Mouse (Mus musculus): ENCODE measurements around the gene Lsm12. TPM values are rescaled to one million over a fixed set of nuclear protein-coding genes. Genes with fewer than 3 reads are reported as not detected.

The Lsm12 gene
- polyA plus RNA-seq, 2 experiments, result 40.0 to 83.8 TPM

DNA sequence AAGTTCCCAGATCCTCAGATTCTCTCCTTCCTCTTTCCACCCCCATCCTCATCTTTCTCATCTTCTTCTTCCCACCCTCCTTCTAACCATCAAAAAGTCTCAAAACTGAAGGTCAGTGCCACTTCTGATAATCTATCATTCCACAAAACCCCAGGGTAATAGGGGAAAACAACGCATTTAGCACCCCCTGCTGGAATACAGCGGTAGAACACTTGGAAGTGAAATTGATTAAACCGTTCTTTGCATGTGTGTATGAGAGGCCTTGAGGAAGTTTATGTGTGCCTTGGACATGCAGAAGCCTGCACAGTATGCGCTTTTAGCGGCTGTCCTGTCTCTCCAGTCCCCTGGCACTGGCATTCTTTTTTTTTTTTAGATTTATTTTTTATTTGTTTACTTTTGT lies 44.6 kb downstream of the Lsm12 start:
- WGBS, result 3% methylated on average over 5 of the region's 5 CpGs
- peaks cover 20% of the 10 kb centered on the region for H3K27me3 ChIP-seq (ENCODE audit: control insufficient read depth, insufficient read depth, low read length)

GRCm38 (mm10) chr11:102138447-102138740 lies 46.7 kb downstream of the Lsm12 start:
- WGBS, result under 1% methylated on average over 18 of the region's 18 CpGs
- no peaks in the 10 kb centered on the region for H3K4me1 ChIP-seq (ENCODE audit: control insufficient read depth, insufficient read depth, low read length)
- no peak for TF ChIP-seq POLR2A (IDR thresholded peaks at IDR 0.05; ENCODE audit: borderline replicate concordance, extremely low read depth, insufficient read depth, insufficient read length)
- peaks cover under 1% of the 10 kb centered on the region; the same call in 1 of the 2 replicates for H3K27me3 ChIP-seq (ENCODE audit: control insufficient read depth, insufficient read depth, low read length)
- H3K4me2 ChIP-seq (replicated peaks; ENCODE audit: low read depth, low read length, severe bottlenecking), result peak overlapping the region; percentile 64
- no peak overlapping the region for H3K9ac ChIP-seq (ENCODE audit: low read depth, low read length, severe bottlenecking)
- H3K36me3 ChIP-seq (ENCODE audit: control insufficient read depth, insufficient read depth, low read length), result no peaks in the 10 kb centered on the region
- H3K4me3 ChIP-seq (replicated peaks; ENCODE audit: low read length), result peak overlapping the region; percentile 34
- ATAC-seq (ENCODE audit: low FRiP score, low read depth), result peak; percentile 71
- DNase-seq (ENCODE audit: low spot score), result peak; percentile 80
- H3K27ac ChIP-seq (replicated peaks; ENCODE audit: low read depth, low read length), result no peak overlapping the region
- H3K9me3 ChIP-seq (ENCODE audit: control insufficient read depth, low read length), result no peaks in the 10 kb centered on the region

More for the DNA sequence above, 44.6 kb downstream of the Lsm12 start:
- Histone ChIP-seq H3K4me3 (replicated peaks; ENCODE audit: low read length) (no peak overlapping the region), H3K4me2 (replicated peaks; ENCODE audit: low read depth, low read length, severe bottlenecking) (no peak overlapping the region), H3K9me3 (ENCODE audit: control insufficient read depth, low read length) (no peaks in the 10 kb centered on the region), H3K9ac (ENCODE audit: low read depth, low read length, severe bottlenecking) (no peak overlapping the region), H3K36me3 (ENCODE audit: control insufficient read depth, insufficient read depth, low read length) (no peaks in the 10 kb centered on the region), H3K4me1 (ENCODE audit: control insufficient read depth, insufficient read depth, low read length) (peaks cover 4% of the 10 kb centered on the region; the same call in 1 of the 2 replicates), H3K27ac (replicated peaks; ENCODE audit: low read depth, low read length) (no peak overlapping the region)
- TF ChIP-seq POLR2A (IDR thresholded peaks at IDR 0.05; ENCODE audit: borderline replicate concordance, extremely low read depth, insufficient read depth, insufficient read length), result no peak
- ATAC-seq (ENCODE audit: low FRiP score, low read depth) (no peak), DNase-seq (ENCODE audit: low spot score) (peak; percentile 74)

- Histone ChIP-seq H3K4me1 (ENCODE audit: control insufficient read depth, insufficient read depth, low read length) (no peaks in the 10 kb centered on the region), H3K9ac (ENCODE audit: low read depth, low read length, severe bottlenecking) (no peak overlapping the region), H3K27me3 (ENCODE audit: control insufficient read depth, insufficient read depth, low read length) (no peaks in the 10 kb centered on the region), H3K36me3 (ENCODE audit: control insufficient read depth, insufficient read depth, low read length) (no peaks in the 10 kb centered on the region), H3K9me3 (ENCODE audit: control insufficient read depth, low read length) (no peaks in the 10 kb centered on the region), H3K4me3 (replicated peaks; ENCODE audit: low read length) (peak overlapping the region; percentile 34), H3K4me2 (replicated peaks; ENCODE audit: low read depth, low read length, severe bottlenecking) (peak overlapping the region; percentile 64), H3K27ac (replicated peaks; ENCODE audit: low read depth, low read length) (no peak overlapping the region)
- DNase-seq (ENCODE audit: low spot score) (no peak), ATAC-seq (ENCODE audit: low FRiP score, low read depth) (no peak; the same call in 1 of the 2 replicates)
- TF ChIP-seq POLR2A (IDR thresholded peaks at IDR 0.05; ENCODE audit: borderline replicate concordance, extremely low read depth, insufficient read depth, insufficient read length), result no peak
- WGBS, result 49% methylated on average over 13 of the region's 13 CpGs
Measured at GRCm38 (mm10) chr11:102137625-102138446, 47.3 kb downstream of the Lsm12 start.

DNA sequence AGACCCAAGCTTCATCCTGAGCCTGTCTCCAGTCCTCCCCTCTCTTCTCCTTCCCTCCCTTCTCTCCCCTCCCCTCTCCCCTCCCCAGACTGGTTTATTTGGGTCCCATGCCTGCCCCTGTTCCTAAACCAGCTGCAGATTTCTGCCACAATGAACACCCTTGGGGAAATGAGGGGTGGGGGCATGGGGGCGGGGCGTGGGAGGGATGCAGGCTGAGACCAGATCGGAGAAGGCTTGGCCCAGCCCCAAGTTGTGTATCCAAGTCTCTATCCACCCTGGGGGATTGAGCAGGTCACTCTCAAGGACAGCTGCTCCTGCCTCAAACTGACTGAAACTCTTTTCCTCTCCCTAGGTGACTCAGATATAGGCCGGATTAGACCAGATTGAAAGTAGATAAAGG lies 50.6 kb downstream of the Lsm12 start:
- Histone ChIP-seq H3K9me3 (ENCODE audit: control insufficient read depth, low read length) (no peaks in the 10 kb centered on the region), H3K4me1 (ENCODE audit: control insufficient read depth, insufficient read depth, low read length) (no peaks in the 10 kb centered on the region), H3K36me3 (ENCODE audit: control insufficient read depth, insufficient read depth, low read length) (no peaks in the 10 kb centered on the region), H3K4me2 (replicated peaks; ENCODE audit: low read depth, low read length, severe bottlenecking) (no peak overlapping the region), H3K4me3 (replicated peaks; ENCODE audit: low read length) (no peak overlapping the region), H3K9ac (ENCODE audit: low read depth, low read length, severe bottlenecking) (no peak overlapping the region), H3K27ac (replicated peaks; ENCODE audit: low read depth, low read length) (no peak overlapping the region), H3K27me3 (ENCODE audit: control insufficient read depth, insufficient read depth, low read length) (no peaks in the 10 kb centered on the region)
- 14% methylated on average over 4 of the region's 4 CpGs for WGBS
- DNase-seq (ENCODE audit: low spot score) (no peak), ATAC-seq (ENCODE audit: low FRiP score, low read depth) (no peak)
- TF ChIP-seq POLR2A (IDR thresholded peaks at IDR 0.05; ENCODE audit: borderline replicate concordance, extremely low read depth, insufficient read depth, insufficient read length), result no peak

DNA sequence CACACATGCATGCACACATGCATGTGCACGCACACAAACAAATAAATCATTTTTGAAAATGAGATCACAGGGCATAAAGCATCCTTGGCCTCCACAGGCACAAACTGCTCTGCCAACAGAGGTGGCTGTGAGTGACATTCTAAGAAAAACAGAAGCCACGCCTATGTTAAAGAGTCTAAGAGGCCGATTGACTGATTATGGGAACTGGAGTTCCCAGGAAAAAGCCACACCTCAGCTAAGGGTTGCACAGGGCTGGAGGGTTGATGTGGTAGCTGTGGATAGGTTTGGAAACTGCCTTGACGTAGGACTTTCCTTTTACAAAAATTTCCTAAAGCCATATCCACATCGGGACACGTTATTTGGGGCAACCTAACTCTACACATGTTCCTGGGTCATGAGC lies 67.7 kb downstream of the Lsm12 start:
- Histone ChIP-seq H3K36me3 (ENCODE audit: control insufficient read depth, insufficient read depth, low read length) (no peaks in the 10 kb centered on the region), H3K9ac (ENCODE audit: low read depth, low read length, severe bottlenecking) (no peak overlapping the region), H3K27ac (replicated peaks; ENCODE audit: low read depth, low read length) (no peak overlapping the region), H3K27me3 (ENCODE audit: control insufficient read depth, insufficient read depth, low read length) (no peaks in the 10 kb centered on the region), H3K4me3 (replicated peaks; ENCODE audit: low read length) (no peak overlapping the region), H3K4me2 (replicated peaks; ENCODE audit: low read depth, low read length, severe bottlenecking) (no peak overlapping the region), H3K4me1 (ENCODE audit: control insufficient read depth, insufficient read depth, low read length) (no peaks in the 10 kb centered on the region), H3K9me3 (ENCODE audit: control insufficient read depth, low read length) (no peaks in the 10 kb centered on the region)
- WGBS, result 81% methylated on average over 6 of the region's 6 CpGs
- no peak for DNase-seq (ENCODE audit: low spot score)
- no peak for ATAC-seq (ENCODE audit: low FRiP score, low read depth)
- TF ChIP-seq POLR2A (IDR thresholded peaks at IDR 0.05; ENCODE audit: borderline replicate concordance, extremely low read depth, insufficient read depth, insufficient read length), result no peak
